ENCODE assay signal across 10 mouse cellular contexts in genomic region chr6:99096776-99097166, GRCm38 (mm10).
DNase-seq lines count a peak whose midpoint lies in the region; ATAC-seq and TF ChIP-seq lines count a peak whose summit lies in the region.
"Had no signal": no experiment of that assay in that cellular context is flagged by ENCODE, and none has a peak within 500 bp of the region (broad histone marks: within the 10 kb centered on the region; RNA-seq: fewer than 3 reads in every experiment).

No protein-coding gene starts in this region.

- H3K27me3 ChIP-seq in heart, embryonic 11.5 days (ENCODE audit: control insufficient read depth, insufficient read depth, low read length): no peaks in the 10 kb centered on the region
- H3K27me3 ChIP-seq in lung, embryonic 14.5 days (ENCODE audit: insufficient read depth, low read length): no peaks in the 10 kb centered on the region
- no peaks in the 10 kb centered on the region for H3K27me3 ChIP-seq in liver, embryonic 16.5 days (ENCODE audit: control insufficient read depth, insufficient read depth, low read depth, low read length)

- no peak for TF ChIP-seq CTCF in lung, embryonic 14.5 days (IDR thresholded peaks at IDR 0.05; ENCODE audit: low read depth)

- H3K9me3 ChIP-seq in heart, embryonic 11.5 days (replicated peaks; ENCODE audit: control insufficient read depth, low read length): no peaks in the 10 kb centered on the region
- H3K9me3 ChIP-seq in lung, embryonic 14.5 days (ENCODE audit: low read depth, low read length): no peaks in the 10 kb centered on the region
- H3K9me3 ChIP-seq in liver, embryonic 16.5 days (replicated peaks; ENCODE audit: control insufficient read depth, low read length): no peaks in the 10 kb centered on the region

- peak overlapping the region; percentile 96 for H3K27ac ChIP-seq in heart, embryonic 11.5 days (ENCODE audit: low read depth, low read length)
- H3K27ac ChIP-seq in lung, embryonic 14.5 days (ENCODE audit: low read depth): peak overlapping the region; percentile 91
- H3K27ac ChIP-seq in liver, embryonic 16.5 days (ENCODE audit: low read length): peak overlapping the region; percentile 75

- H3K36me3 ChIP-seq in heart, embryonic 11.5 days (ENCODE audit: control insufficient read depth, insufficient read depth, low read length): no peaks in the 10 kb centered on the region
- H3K36me3 ChIP-seq in lung, embryonic 14.5 days (ENCODE audit: insufficient read depth): no peaks in the 10 kb centered on the region
- H3K36me3 ChIP-seq in liver, embryonic 16.5 days (ENCODE audit: control insufficient read depth, insufficient read depth): no peaks in the 10 kb centered on the region

- intact Hi-C loops in heart, postnatal 14 days (cut with DNase I): loop anchor here (5.0 kb wide), 2 partner anchors 69 to 101 kb away; no protein-coding TSS in a partner anchor

- DNase-seq in heart, postnatal 14 days: no peak
- no peak for DNase-seq in lung, embryonic 14.5 days
- DNase-seq in lung, postnatal 14 days: no peak
- DNase-seq in T-cell, adult 2 months (ENCODE audit: low spot score): no peak
- no peak for DNase-seq in gastrocnemius, postnatal 4 days (ENCODE audit: low spot score in 2 of 2)
- DNase-seq: cerebellum, adult 9-10 months had no signal

- no peak for ATAC-seq in heart, embryonic 11.5 days (replicated peaks; ENCODE audit: insufficient number of reproducible peaks, low FRiP score, low TSS enrichment)
- no peak for ATAC-seq in lung, embryonic 14.5 days (ENCODE audit: insufficient read depth)
- peak; percentile 0; the same call in 1 of the 2 replicates for ATAC-seq in common myeloid progenitor, adult 5-6 weeks (replicated peaks; ENCODE audit: low read depth, poor library complexity, severe bottlenecking)
- no peak for ATAC-seq in liver, embryonic 16.5 days (ENCODE audit: low read depth)
- ATAC-seq: hindbrain, postnatal 0 days had no signal

- peaks cover 60% of the 10 kb centered on the region for H3K4me1 ChIP-seq in heart, embryonic 11.5 days (ENCODE audit: control insufficient read depth, insufficient read depth, low read length)
- peaks cover 44% of the 10 kb centered on the region for H3K4me1 ChIP-seq in lung, embryonic 14.5 days (ENCODE audit: insufficient read depth)
- H3K4me1 ChIP-seq in liver, embryonic 16.5 days (ENCODE audit: control insufficient read depth, low read depth, low read length): peaks cover 17% of the 10 kb centered on the region

- peak overlapping the region; percentile 81; the same call in 1 of the 2 replicates for H3K9ac ChIP-seq in heart, embryonic 11.5 days (ENCODE audit: low read depth, low read length)
- H3K9ac ChIP-seq in lung, embryonic 14.5 days: no peak overlapping the region
- H3K9ac ChIP-seq in liver, embryonic 16.5 days (ENCODE audit: low read depth, low read length): no peak overlapping the region

- WGBS in heart, embryonic 11.5 days (ENCODE audit: insufficient replicate concordance): 27% methylated on average over 7 of the region's 7 CpGs
- 29% methylated on average over 7 of the region's 7 CpGs for WGBS in lung, embryonic 14.5 days
- WGBS in liver, embryonic 16.5 days (ENCODE audit: insufficient replicate concordance): 35% methylated on average over 7 of the region's 7 CpGs

- no peak overlapping the region for H3K4me3 ChIP-seq in heart, embryonic 11.5 days (ENCODE audit: low read depth, low read length)
- H3K4me3 ChIP-seq in lung, embryonic 14.5 days (ENCODE audit: low read depth, low read length): no peak overlapping the region
- no peak overlapping the region for H3K4me3 ChIP-seq in liver, embryonic 16.5 days (ENCODE audit: low read depth, low read length)

- H3K4me2 ChIP-seq in heart, embryonic 11.5 days: peak overlapping the region; percentile 67
- H3K4me2 ChIP-seq in lung, embryonic 14.5 days: peak overlapping the region; percentile 65
- peak overlapping the region; percentile 49; the same call in 1 of the 2 replicates for H3K4me2 ChIP-seq in liver, embryonic 16.5 days (ENCODE audit: low read depth, low read length)
